Mouse (Mus musculus): ENCODE data around the gene Gm10638. TPM values are rescaled to one million over a fixed set of nuclear protein-coding genes. Genes with fewer than 3 reads are reported as not detected.

Gm10638 gene
- total RNA-seq (2017), result not detected in 2 replicates

DNA sequence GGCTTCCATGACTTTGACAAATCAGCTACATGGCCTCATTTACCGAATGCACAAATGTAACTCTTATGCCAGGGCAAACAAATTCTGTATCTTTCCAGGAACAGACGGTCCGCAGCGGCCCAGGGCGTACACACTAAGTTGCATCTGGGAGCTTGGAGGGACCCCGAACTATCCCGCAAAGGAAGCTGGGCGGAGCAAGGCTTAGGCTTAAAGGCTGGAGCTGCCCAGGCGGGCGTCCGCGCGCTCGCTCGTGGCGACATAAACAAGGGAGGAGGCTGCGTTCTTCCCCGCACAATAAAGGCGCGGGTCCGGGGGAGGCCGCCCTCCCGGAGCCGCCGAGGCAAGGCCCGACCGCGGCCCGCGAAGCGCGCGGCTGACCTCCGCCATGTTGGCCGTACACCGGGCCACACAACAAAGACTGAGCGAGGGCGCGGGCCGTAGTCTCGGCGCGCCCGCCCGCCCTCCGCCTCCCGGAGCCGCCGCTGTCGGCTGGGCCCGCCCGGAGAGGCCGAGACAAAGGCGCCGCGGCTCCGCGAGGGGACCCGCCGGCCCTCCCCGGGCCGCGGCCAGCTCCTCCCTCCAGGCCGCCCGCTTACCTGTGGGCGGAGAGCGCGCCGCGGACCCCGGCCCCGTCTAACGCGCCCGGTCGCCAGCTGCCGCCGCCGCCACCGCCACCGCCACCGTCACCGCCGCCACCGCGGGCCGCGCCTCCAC lies at the start of gene Gm10638, which contains the start of gene Siah1a:
Gene Gm10638, plus strand, starts transcription at position 479 of the 714 bp plus-strand sequence.
Gene Siah1a, minus strand, starts transcription at position 714 of the 714 bp plus-strand sequence.
- ATAC-seq (replicated peaks in 1 of 2; ENCODE audit: insufficient read depth in 1 of 2, low FRiP score in 2 of 2, low TSS enrichment in 1 of 2, low read depth in 1 of 2, poor library complexity in 2 of 2, severe bottlenecking in 2 of 2), result peak; percentile 60 to 65; a peak in 3 of 4 replicates

DNA sequence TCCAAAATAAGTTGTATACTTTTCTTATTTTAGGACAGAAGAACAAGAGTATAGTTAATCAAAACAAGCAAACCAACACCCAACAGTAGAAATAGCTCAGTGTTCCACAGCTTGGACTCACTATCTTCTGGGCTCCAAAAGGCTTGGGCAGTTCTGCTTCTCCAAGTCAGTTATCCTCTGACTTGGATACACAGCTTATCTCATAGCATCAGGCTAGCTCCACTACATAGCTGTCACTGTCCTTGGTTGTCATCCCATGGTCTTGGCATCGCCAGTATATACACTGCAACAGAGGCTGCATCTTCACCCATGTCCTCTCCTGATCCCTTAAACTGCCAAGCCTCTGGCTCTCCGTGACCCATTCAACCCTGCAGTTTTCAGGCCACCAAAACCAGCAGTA lies 49.8 kb upstream of the Gm10638 start:
- no peak for ATAC-seq (replicated peaks in 1 of 2; ENCODE audit: insufficient read depth in 1 of 2, low FRiP score in 2 of 2, low TSS enrichment in 1 of 2, low read depth in 1 of 2, poor library complexity in 2 of 2, severe bottlenecking in 2 of 2)

DNA sequence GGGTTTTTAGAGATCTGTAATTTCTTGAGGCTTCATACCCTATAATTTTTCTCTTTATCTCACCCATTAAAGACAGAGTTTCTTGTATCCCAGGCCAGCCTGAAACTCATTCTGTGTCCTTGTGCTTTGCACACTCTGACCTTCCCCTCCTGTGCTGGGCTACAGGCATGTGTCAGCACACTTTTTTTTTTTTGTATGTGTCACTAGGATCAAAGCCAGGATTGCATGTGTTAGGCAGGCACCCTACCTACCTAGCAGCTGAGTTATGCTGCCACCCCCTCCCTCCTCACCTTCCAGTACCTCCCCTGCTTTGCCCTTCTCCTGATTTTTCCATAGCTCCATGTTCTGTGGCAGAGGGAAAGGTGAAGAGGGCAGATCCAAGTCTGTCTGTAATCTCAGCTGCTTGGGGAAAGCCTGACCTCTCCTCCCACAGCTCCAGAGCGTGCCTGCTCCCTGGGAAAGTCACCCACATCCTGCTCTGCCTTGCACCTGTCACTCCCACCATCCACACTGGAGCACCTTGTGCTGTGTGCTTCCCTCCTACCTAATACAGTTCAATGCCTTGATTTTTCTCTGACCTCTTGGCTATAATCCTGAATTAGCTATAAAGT lies 46.6 kb upstream of the Gm10638 start:
- 0 out of 4 replicates have a peak, but pooled peaks of 1 of the 2 experiments have one; percentile 21 for ATAC-seq (replicated peaks in 1 of 2; ENCODE audit: insufficient read depth in 1 of 2, low FRiP score in 2 of 2, low TSS enrichment in 1 of 2, low read depth in 1 of 2, poor library complexity in 2 of 2, severe bottlenecking in 2 of 2)

DNA sequence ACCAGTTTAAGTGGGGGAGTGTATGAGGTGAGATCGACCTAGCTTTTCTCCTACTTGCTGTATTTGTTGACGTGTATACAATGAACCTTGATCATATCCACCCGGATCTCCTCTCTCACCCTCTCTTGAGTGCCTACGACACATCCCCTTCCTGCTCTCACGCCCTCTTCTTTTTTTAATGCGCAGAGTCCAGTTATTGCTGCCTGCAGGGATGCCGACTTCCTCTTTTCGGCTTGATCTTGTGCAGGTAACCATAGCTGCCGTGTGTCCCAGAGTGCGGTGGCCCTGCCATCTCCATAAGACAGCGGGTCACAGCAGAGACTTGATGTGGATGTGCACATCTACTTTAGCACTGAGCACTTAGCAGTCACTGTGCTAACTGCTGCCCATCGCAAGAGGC lies 46.0 kb upstream of the Gm10638 start:
- ATAC-seq (replicated peaks in 1 of 2; ENCODE audit: insufficient read depth in 1 of 2, low FRiP score in 2 of 2, low TSS enrichment in 1 of 2, low read depth in 1 of 2, poor library complexity in 2 of 2, severe bottlenecking in 2 of 2), result peak; percentile 82

DNA sequence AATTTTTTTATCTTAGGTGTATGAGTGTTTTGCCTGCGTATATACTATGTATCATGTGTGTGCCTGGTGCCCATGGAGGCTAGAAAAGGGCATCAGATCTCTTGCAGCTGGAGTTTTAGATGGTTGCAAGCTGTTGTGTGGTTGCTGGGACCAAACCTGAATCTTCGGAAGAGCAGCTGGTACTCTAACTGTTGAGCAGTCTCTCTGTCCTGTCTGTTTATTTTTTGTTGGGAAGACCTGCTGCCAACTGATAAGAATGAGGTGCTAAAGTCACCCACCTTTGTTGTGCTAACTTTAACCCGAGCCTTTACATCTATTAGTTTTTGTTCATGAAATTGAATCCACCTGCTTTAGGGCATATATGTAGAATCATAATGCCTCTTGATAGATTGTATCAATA lies 43.0 kb upstream of the Gm10638 start:
- ATAC-seq (replicated peaks in 1 of 2; ENCODE audit: insufficient read depth in 1 of 2, low FRiP score in 2 of 2, low TSS enrichment in 1 of 2, low read depth in 1 of 2, poor library complexity in 2 of 2, severe bottlenecking in 2 of 2), result 0 out of 4 replicates have a peak, but pooled peaks of 1 of the 2 experiments have one; percentile 24

DNA sequence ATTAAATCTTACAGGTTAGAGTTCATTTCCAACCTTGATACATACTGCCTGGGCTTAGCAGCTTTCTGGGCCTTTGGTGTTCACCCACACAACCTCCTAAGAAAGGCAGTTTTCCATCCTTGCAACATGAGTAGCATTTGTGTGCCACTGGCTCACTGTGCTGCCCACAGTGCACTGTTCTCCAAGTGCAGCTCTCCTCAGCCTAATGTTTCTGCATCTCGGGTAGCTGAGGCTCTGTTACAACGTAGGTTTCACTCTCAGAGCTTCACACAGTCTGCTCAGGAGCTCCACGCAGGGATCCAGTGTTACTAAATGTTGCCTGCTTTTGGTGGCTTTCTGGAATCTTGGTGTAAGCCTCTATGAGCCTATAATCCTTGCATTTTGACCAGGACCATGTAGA lies 40.2 kb upstream of the Gm10638 start:
- no peak for ATAC-seq (replicated peaks in 1 of 2; ENCODE audit: insufficient read depth in 1 of 2, low FRiP score in 2 of 2, low TSS enrichment in 1 of 2, low read depth in 1 of 2, poor library complexity in 2 of 2, severe bottlenecking in 2 of 2)

DNA sequence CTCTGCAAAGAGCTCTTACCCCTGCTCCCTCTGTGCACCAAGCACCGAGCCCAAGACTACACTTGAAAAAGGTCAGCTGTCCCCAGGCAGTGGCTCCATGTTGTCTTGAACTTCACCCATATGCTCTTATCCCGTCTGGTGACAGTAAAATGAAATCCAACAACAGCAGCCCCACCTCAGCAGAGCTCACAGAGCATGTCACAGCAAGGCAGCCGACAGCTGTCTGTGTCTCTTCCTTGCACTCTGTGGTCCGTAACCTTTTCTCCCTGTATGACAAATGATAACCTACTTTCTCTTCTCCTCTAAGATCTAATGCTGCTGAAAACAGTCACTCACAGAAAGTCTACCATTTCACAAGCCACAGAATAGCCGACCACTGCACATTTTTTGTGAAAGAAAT lies 38.7 kb upstream of the Gm10638 start:
- no peak for ATAC-seq (replicated peaks in 1 of 2; ENCODE audit: insufficient read depth in 1 of 2, low FRiP score in 2 of 2, low TSS enrichment in 1 of 2, low read depth in 1 of 2, poor library complexity in 2 of 2, severe bottlenecking in 2 of 2)

DNA sequence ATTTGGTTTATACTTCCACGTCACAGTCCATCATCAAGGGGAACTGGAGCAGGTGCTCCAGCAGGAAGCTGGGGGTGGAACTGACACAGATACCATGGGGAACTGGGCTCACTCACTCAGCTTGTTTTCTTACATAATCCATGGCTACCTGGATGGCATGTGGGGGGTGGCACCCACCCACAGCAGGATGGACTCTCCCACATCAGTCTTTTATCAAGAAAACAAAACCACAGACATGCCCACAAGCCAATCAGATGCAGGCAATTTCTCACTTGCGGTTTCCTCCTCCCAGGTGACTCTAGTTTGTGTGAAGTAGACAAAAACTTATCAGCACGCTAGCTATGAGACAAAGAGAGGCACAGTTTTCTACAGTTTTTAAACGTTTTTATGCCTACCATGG lies 37.6 kb upstream of the Gm10638 start:
- peak; percentile 82 to 93 for ATAC-seq (replicated peaks in 1 of 2; ENCODE audit: insufficient read depth in 1 of 2, low FRiP score in 2 of 2, low TSS enrichment in 1 of 2, low read depth in 1 of 2, poor library complexity in 2 of 2, severe bottlenecking in 2 of 2)

DNA sequence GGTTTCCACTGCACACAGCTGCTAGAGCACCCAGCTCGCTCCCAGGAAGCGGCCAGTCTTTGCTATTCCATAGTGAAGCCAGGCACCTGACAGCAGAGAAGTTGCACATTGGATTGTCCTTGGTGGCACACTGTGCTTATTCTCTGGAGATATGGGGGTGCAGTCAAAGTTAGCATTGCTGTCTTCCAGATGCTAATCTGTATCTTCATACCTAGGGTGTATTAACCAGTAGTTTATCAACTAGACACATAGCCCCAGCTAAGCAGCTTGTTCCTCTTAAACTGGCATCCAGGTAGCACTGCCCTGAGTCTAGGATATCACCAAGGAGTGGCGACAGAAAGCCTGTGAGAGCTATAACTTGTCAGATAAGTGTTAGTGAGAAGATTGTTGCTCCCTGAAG lies 32.9 kb upstream of the Gm10638 start:
- no peak for ATAC-seq (replicated peaks in 1 of 2; ENCODE audit: insufficient read depth in 1 of 2, low FRiP score in 2 of 2, low TSS enrichment in 1 of 2, low read depth in 1 of 2, poor library complexity in 2 of 2, severe bottlenecking in 2 of 2)

DNA sequence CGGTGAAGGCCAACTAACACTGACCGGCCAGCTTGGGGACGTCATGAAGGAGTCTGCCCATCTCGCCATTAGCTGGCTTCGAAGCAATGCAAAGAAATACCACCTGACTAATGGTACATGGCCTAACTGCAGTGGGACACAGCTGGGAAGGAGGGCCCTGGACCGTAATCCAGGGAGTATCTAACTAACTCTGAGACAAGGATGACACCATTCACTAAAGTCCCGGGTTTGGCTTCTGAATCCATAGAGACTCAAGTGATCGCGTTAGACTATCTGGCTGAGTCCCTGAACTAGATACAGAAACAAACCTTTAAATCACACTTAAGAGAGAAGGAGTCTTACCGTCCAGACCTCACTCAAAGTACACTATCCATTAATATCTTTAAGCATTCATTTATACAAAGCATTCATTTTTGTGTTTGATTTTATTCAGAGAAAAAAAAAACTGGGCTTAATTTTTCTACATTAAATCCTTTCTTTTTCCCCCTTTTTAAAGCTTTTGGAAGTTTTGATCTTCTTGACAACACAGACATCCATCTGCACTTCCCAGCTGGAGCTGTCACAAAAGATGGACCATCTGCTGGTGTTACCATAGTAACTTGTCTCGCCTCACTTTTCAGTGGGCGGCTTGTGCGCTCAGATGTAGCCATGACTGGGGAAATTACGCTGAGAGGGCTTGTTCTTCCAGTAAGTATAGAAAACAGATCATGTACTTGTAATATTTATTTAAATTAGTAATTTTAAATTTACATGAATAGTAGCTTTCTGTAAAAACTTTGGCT lies 31.9 kb upstream of the Gm10638 start:
- ATAC-seq (replicated peaks in 1 of 2; ENCODE audit: insufficient read depth in 1 of 2, low FRiP score in 2 of 2, low TSS enrichment in 1 of 2, low read depth in 1 of 2, poor library complexity in 2 of 2, severe bottlenecking in 2 of 2), result no peak

DNA sequence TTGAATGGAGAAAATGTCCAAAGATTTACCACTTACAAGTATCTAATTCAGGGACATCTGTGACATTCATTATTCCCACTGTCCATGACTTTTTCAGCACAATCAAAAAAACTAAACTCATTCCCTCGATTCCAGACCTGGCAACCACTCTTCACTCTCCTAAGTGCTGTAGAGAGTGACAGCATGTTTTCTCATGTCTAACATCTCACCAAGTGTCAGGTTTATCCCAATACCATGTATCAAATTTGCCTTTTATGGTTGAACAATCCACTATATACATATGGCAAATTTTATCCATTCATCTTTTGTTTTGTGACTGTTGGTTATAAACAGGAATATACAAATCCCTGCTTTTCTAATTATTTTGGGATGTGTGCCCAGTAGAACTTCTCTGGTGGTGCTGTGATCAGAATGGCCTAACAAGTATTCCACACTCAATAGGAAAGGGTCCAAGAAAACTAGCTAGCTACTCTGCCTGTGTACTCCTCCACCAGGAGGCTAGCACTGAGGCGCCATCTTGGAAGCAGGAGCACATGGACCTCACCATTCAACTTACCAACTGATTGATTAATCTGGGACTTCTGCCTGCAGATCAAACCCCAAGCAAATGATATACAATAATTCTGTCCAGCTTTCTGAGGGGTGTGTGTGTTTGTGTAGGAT lies 27.0 kb upstream of the Gm10638 start:
- no peak for ATAC-seq (replicated peaks in 1 of 2; ENCODE audit: insufficient read depth in 1 of 2, low FRiP score in 2 of 2, low TSS enrichment in 1 of 2, low read depth in 1 of 2, poor library complexity in 2 of 2, severe bottlenecking in 2 of 2)

DNA sequence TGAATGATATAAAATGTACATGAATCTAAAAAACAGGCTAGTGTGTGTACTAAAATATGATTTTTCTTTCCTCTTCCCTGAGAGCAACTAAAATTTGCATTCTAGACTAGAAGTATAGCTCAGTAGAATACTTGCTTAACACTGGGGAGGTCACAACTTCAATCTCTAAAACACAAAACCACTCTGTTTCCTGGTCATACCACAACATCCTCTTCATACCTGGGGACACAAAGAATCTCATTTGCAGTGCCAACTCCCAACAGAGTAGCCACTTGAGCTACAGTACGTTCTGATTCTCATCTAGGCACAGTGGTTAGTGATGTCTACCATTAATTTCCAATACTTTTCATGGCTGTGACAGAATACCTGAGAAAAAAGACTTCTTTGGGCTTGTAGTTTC lies 26.1 kb upstream of the Gm10638 start:
- ATAC-seq (replicated peaks in 1 of 2; ENCODE audit: insufficient read depth in 1 of 2, low FRiP score in 2 of 2, low TSS enrichment in 1 of 2, low read depth in 1 of 2, poor library complexity in 2 of 2, severe bottlenecking in 2 of 2), result peak; percentile 60 to 76

DNA sequence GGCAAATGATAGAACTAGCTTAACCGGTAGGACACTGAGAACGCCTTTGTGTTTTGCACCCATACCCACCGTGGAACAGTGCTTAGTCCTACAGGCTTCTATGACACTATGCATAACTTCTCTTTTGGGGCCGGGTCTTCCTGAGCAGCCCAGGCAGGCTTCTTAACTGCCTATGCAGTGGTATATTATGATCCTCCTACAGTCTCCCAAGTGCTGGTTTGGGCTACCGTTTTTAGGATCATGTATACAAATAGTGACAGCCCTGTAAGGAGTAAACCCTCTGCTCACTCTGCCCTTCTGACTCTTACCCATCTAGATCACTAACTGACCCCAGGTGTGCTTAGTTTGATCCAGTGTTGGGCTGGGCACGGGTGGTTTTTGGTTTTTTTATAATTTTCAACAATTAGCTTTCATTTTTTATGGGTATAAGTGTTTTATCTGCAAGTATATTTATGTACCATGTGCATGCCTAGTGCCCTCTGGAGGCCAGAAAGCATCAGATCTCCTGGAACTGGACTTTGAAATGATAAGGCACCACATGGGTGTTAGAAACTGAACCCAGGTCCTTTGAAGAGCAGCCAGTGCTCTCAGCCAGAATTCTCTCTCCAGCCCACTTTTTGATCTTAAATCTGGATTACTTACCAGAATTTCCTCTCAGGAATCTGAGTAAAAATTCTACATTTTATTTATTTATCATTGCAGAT lies 24.6 kb upstream of the Gm10638 start:
- ATAC-seq (replicated peaks in 1 of 2; ENCODE audit: insufficient read depth in 1 of 2, low FRiP score in 2 of 2, low TSS enrichment in 1 of 2, low read depth in 1 of 2, poor library complexity in 2 of 2, severe bottlenecking in 2 of 2), result no peak

DNA sequence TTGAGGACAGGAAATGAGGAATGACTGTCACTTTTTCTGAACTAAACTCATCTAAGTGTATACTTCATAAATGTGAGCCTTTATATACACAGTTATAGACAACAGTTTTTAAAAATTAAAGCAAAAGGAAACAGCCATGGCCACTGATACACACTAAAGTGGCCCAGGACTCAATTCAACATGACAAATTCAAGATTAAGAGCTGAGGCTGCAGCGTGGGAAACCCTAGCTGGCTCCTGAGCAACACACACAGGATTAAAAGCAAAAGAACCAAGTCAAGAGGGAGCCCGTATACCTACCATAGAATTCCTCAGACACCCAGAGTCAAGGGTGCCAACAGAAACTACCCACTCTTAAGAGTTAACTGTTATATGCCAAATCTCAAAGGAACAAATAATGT lies 24.0 kb upstream of the Gm10638 start:
- ATAC-seq (replicated peaks in 1 of 2; ENCODE audit: insufficient read depth in 1 of 2, low FRiP score in 2 of 2, low TSS enrichment in 1 of 2, low read depth in 1 of 2, poor library complexity in 2 of 2, severe bottlenecking in 2 of 2), result no peak

DNA sequence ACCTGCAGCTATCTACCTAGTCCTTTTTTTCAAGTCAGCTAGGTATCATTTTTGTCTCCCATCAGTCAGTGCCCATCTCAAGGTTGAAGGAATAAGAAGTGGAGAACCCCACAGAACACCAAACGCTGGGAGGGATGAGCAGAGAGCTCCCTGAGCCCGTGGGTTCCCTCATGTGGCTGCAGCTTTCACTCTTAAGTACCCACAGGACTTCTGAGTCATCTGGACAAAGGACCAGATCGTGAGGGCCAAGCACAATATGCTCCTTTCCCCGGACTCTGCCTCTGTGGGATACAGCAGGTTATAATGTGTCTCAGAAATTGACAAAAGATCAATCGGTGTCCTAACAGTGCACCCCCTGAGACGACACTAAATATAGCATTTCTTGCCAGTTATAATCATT lies 18.5 kb upstream of the Gm10638 start:
- ATAC-seq (replicated peaks in 1 of 2; ENCODE audit: insufficient read depth in 1 of 2, low FRiP score in 2 of 2, low TSS enrichment in 1 of 2, low read depth in 1 of 2, poor library complexity in 2 of 2, severe bottlenecking in 2 of 2), result no peak

DNA sequence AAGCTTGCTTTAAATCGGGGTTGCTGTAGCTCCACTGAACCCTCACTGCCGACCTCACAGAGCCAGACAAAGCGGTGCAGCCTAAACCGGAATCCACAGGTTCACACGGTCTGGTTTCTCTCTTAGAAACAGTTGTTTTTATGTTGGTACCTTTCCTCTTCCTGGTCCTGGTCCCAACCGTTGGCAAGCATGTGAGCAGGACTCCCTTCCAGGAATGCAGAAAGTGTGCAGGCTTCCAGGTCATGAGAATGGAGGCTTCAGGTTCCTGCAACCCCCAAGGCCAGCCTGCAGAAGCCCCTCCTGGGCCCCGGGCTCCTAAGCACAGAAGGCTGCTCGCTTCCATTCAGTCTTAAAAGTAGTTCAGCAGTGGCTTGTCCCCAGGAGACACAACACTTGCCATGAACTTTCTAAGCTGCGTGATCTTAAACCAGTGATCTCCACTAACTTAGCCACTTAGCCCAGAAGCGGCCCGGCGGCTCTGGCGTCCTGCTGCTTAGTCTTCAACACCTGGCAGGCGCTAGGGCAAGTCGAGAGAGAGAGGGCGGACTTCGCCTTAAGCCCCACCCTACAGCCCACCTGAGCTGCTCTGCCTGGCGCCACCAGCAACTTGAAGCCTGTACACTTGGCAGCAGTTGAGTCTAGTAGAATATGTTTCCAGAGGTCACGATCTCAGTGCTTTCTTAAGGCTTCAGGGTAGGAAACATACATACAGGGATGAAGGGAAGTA lies 17.1 kb upstream of the Gm10638 start:
- no peak for ATAC-seq (replicated peaks in 1 of 2; ENCODE audit: insufficient read depth in 1 of 2, low FRiP score in 2 of 2, low TSS enrichment in 1 of 2, low read depth in 1 of 2, poor library complexity in 2 of 2, severe bottlenecking in 2 of 2)

DNA sequence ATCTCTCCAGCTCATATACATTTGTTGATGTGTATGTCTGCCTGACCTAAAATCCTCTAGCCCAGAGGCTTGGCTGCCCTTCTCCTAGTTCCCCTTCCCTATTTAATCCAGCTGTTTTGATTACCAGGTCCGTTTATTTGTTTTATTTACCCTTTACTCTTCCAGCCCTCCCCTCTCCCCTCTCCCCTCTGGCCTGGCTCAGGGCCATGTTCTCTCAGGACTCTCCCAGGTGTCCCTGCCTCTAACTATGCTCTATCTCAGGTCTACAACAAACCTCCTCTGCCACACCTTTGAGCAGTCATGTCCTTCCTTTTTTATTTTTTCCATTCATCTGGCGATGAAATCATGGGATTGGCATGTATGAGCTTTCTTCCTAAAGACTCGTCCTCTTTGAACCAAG lies 15.2 kb upstream of the Gm10638 start:
- ATAC-seq (replicated peaks in 1 of 2; ENCODE audit: insufficient read depth in 1 of 2, low FRiP score in 2 of 2, low TSS enrichment in 1 of 2, low read depth in 1 of 2, poor library complexity in 2 of 2, severe bottlenecking in 2 of 2), result no peak

All from hematopoietic stem cell, adult 5-6 weeks (primary cell).